Mouse (Mus musculus): ENCODE data around the gene Itgb8.

The Itgb8 gene

GRCm38 (mm10) chr12:119209384-119210072 is 29.1 kb downstream of the Itgb8 start:
- DNase-seq (ENCODE audit: low spot score), result no peak

DNA sequence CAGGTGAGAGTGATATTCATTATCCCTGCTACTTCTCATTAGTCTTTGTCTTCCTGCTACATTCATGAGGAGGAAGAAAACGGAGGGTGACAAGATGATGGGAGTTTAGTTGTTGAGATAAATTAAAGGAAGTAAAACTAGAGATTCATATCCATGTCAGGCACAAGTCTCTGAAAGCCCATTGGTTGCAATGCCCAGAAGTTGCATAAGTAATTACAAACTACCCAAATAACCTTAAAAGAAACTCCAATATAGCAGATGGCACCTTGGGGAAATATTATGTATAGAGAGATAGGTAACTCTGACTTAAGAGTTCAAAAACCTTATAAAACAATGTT is 31.2 kb downstream of the Itgb8 start:
- DNase-seq (ENCODE audit: low spot score), result no peak

- DNase-seq (ENCODE audit: low spot score), result no peak
These were observed 31.7 kb downstream of the Itgb8 start for GRCm38 (mm10) chr12:119206711-119207463.

- DNase-seq (ENCODE audit: low spot score), result no peak
These were observed 34.2 kb downstream of the Itgb8 start for GRCm38 (mm10) chr12:119204411-119204810.

DNA sequence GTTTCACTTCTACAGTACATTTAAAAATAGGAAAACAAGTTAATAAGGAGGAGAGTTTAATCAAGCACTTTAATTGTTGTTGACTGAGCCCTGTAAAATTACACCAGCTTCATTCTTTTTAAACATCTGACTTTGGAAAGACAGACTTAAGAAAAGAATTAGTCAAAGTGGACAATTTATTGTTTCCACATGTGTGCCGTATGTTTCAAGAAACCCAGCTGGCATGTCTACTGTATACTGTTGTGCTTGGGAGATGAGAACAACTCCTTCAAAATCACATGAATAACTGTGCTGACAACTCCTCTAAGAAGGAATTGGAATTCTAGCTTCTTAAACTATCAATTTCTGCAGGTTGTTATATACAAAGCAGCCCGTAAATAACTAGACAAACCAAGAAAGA is 35.8 kb downstream of the Itgb8 start:
- DNase-seq (ENCODE audit: low spot score), result no peak

- DNase-seq (ENCODE audit: low spot score), result no peak
These were observed 43.5 kb downstream of the Itgb8 start for GRCm38 (mm10) chr12:119195145-119195544.

GRCm38 (mm10) chr12:119189814-119190213 is 48.8 kb downstream of the Itgb8 start:
- no peak for DNase-seq (ENCODE audit: low spot score)

DNA sequence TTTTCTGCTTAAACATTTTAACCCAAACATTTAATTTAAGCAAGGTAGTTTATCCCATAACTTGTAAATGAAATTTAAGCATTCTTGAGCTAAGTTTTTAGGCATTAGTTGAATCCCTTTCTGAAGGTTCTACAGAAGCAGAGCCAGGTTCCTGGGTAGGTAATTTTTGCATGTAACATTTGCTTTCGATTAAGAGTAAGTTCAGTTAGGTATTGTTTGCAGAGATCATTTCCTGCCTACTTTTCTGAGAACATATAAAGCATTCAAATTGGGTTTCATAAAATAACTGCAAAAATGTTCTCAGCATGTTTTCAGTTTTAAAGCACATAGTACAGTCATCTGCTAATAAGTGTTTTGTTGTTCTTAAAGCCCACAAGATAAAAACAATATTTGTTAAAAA is 53.2 kb downstream of the Itgb8 start:
- no peak for DNase-seq (ENCODE audit: low spot score)

DNA sequence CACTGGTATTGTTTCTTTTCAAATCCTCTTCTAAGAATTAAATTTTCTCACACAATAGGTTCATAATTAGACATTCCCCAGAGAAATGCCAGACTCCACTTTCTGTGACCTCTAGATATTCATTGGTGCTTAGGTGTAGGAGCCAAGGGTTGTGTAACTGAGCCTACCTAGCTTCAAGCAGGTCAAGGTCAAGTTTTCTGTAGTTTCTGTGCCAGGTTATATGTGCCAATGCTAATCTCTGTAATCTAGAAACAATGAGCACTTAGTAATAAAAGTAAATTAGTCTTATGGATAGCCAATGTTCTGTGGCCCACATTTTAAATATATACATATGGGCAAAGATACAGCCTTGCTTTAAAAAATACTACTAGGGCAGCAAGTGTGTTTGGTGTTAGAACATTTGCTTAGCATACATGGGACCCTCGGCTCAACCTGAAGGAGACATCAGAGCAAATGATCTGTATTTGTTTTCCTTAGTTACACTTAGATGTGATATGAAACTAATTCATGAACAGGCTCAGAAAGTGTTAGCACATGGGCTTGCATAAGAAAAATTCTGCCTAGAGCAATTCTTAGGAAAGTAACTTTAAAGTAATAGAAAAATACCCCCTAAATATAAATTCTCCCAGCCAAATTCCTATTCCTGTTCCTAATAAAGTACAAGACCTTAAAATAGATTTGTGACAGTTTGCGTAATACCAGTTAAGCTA is 56.2 kb downstream of the Itgb8 start:
- no peak for DNase-seq (ENCODE audit: low spot score)

GRCm38 (mm10) chr12:119176017-119176416 is 62.6 kb downstream of the Itgb8 start:
- no peak for DNase-seq (ENCODE audit: low spot score)

DNA sequence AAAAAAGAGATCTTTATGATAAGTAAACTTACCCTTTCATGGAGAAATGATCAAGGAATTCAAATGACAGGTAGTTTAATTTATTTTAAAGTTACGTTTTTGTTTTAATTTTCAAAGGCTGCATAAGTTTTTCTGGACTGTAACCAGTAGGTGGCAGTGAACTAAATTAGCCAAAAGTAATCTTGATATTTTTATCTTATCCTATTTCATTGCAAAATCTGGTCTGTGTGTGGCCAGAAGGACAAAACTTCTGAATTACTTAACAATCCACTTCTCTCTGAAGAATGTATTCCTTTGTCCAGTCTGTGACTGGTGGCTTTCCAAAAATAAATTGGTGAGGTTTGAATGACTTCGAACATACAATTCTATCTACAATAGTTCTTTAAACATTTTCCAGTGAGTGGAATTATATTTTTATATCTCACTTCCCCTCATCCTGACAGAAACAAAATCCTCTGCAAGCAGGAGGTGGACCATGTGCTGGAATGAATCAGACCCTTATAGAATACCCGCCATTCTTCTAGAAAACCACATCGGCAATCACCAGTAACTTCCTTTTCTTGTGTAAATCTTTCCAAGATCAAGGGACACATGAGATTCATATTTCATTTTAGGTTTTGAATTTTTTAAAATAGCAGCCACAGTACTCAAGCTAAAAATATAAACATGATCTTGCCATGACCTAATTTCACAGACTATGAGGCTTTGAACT is 68.6 kb downstream of the Itgb8 start:
- no peak for DNase-seq (ENCODE audit: low spot score)

- no peak for DNase-seq (ENCODE audit: low spot score)
These were observed 69.5 kb downstream of the Itgb8 start for GRCm38 (mm10) chr12:119169143-119169542.

- no peak for DNase-seq (ENCODE audit: low spot score)
These were observed 73.5 kb downstream of the Itgb8 start for GRCm38 (mm10) chr12:119165115-119165514.

DNA sequence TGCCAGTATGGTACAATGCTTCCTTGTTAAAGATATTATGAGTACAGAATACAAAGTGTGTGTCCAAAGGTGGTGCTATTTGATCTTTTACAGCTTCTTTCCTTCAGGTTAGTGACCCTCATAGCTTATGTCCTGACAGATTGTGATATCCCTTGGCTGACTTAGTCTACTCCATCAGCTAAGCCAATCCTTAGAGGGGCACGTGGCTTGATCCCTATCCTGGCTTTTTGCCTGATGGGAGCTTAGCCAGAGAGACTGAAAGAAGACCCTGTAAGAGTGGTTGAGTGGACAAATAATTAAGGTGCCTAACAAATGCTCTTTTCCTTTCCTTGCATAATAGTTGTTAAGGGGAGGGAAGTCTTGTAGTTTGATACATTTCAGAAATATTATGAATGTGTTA is 73.9 kb downstream of the Itgb8 start:
- DNase-seq (ENCODE audit: low spot score), result no peak

DNA sequence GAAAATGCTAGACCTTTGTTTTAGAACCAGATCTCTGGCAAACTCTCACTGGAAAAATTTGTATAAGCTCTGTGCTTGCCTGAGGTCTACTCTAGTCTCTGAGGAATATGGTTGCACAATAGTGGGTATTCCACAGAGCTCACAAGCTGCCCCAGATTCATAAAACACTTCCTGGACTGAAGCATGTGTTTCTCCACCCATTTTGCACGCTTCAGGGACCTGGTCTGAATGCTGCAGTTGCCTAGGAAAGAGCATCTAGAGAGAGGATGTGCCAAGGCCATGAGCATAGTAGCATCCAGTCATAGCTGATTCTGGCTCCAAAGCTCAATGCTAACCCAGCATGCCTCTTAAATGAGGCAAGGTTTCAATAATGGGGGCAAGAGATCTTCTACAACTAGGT is 74.4 kb downstream of the Itgb8 start:
- DNase-seq (ENCODE audit: low spot score), result no peak

GRCm38 (mm10) chr12:119160786-119161185 is 77.8 kb downstream of the Itgb8 start:
- no peak for DNase-seq (ENCODE audit: low spot score)

DNA sequence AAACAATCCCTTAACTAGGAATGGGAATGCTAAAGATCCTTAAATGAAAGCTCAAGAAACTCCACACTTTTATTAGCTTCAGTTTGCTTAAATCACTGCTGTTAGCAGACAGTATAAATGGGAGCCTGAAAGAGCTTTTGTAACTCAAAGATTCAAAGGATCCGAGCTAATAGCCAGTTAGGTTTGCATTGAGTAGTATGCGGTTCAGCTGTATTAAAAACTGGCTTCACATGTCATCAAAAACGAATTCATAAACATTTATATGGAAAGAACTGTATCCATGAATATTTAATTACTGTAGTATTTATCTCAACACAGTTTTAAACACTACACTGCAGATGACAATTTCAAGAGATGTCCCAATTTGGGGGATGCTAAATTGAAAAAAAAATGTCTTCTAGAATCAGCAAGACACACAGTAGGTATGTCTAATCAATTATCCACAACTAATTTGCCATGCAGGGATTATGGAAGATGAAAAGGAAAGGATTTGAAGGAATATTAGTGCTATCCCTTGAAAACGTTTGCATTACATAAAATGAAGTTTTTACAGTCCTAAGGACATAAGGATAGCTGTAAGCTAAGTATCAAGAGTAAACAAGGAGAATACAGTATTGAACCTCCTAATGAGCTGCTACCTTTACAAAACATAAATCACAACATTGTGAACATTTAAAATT is 79.2 kb downstream of the Itgb8 start:
- DNase-seq (ENCODE audit: low spot score), result no peak

DNA sequence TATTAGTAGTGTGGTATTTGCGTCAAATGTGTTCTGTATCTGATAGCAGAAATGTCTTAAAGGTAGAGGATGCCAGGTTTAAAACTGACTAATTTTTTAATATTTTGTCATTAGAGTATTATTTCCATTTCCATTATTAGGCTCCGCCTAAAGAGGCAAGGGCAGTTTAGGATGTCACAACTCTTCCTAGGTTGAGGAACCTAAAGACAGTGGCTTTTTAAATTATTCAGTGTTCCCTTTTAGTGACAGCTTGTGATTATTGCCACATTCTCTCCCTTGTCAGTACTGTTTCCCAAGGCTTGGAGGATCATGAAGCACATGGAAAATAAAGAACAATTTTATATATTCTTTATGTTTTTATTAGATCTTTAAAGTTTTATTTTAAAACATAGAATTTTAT is 80.9 kb downstream of the Itgb8 start:
- DNase-seq (ENCODE audit: low spot score), result no peak

DNA sequence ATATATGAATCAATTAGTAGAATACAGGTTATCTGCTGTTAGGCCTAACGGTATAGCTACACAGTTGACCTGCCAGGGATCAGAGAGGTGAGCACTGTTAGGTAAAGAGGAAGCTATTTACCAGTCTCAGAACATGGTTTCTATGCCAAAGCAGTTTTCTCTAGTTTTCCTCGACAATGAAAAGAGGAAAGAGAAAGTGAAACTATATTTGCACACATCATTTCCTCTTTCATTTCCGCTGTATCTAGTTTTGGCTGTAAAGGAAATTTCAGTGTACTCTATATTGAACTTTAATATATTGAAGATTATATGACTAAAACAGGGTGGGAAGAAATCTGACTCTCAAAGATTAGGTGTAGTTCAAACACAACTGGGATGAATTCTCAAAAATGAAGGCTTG is 81.5 kb downstream of the Itgb8 start:
- DNase-seq (ENCODE audit: low spot score), result no peak

DNA sequence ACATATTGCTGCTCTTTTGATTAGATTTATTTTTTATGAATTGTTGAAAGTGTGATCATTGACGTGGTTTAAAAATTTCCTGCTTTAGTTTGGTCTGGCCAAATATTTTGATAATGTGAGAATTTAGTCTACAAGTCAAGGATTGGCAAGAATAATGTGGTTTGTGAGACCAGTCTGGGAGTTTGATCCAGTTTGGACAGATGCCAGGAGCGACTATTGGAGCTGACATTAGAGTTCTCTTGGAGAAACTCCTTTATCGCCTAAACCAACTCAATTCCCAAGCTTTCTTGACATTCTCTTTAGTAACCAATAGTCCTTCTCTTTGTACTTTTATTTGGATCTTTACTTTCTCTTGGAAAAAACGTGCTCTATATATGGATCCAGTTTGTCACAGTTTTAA is 83.0 kb downstream of the Itgb8 start:
- no peak for DNase-seq (ENCODE audit: low spot score)

GRCm38 (mm10) chr12:119150956-119151355 is 87.6 kb downstream of the Itgb8 start:
- DNase-seq (ENCODE audit: low spot score), result no peak

- DNase-seq (ENCODE audit: low spot score), result no peak
These were observed 90.8 kb downstream of the Itgb8 start for GRCm38 (mm10) chr12:119147753-119148152.

Measured in MN1 (cell line).